Mouse (Mus musculus) natural killer cell, adult 2 months (primary cell): ENCODE results near the gene Irf1.

Source experiments
- DNase-seq, 2 experiments: peaks; one replicate each; pipeline ENCODE4 v3.0.0; 2022; ENCODE audit warnings: low spot score in 2 of 2

Irf1 gene

DNA sequence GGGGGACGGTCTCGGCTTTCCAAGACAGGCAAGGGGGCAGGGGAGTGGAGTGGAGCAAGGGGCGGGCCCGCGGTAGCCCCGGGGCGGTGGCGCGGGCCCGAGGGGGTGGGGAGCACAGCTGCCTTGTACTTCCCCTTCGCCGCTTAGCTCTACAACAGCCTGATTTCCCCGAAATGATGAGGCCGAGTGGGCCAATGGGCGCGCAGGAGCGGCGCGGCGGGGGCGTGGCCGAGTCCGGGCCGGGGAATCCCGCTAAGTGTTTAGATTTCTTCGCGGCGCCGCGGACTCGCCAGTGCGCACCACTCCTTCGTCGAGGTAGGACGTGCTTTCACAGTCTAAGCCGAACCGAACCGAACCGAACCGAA, at the start of gene Irf1:
TSS of gene Irf1 (plus strand) at position 255 of the 365 bp plus-strand sequence.
- DNase-seq, result peak; percentile 97 to 98

GRCm38 (mm10) chr11:53720715-53721114, 49.1 kb upstream of the Irf1 start, which contains the start of gene Il5:
TSS of gene Il5 (plus strand) at chr11:53720794.
- DNase-seq, result no peak

DNA sequence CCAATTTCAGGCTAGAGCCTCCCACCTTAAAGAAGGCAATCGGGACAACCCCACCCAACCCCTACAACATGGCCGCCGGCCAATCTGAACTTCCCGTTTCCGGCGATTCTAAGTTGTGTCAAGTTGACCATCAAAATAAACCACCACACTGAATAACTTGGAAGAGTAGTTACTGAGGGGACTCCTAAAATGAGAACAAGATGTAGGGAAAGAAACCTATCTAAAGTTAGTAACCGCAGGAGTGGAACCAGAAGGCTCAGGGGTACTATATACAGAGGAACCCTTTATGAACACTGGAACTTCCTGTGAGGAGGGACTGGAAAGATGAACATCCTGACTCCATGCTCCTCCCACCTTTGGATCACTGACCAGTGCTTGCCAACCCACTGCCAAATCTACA, 38.4 kb upstream of the Irf1 start:
- no peak for DNase-seq

GRCm38 (mm10) chr11:53732244-53732643, 37.6 kb upstream of the Irf1 start:
- no peak for DNase-seq

DNA sequence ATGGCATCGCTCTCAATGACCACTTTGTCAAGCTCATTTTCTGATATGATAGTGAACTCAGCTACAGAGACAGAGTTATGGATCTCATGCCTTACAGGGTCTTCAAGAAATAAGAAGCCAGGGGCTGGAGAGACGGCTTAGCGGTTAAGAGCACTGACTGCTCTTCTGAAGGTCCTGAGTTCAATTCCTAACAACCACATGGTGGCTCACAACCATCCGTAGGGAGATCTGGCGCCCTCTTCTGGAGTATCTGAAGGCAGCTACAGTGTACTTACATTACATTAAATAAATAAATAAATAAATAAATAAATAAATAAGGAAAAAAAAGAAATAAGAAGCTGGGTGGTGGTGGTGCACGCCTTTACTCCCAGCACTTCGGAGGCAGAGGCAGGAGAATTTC, 36.0 kb upstream of the Irf1 start:
- DNase-seq, result no peak

- DNase-seq, result no peak
Observed at GRCm38 (mm10) chr11:53734431-53734830, 35.4 kb upstream of the Irf1 start.

- DNase-seq, result no peak
Observed at GRCm38 (mm10) chr11:53734970-53735681, 34.7 kb upstream of the Irf1 start.

DNA sequence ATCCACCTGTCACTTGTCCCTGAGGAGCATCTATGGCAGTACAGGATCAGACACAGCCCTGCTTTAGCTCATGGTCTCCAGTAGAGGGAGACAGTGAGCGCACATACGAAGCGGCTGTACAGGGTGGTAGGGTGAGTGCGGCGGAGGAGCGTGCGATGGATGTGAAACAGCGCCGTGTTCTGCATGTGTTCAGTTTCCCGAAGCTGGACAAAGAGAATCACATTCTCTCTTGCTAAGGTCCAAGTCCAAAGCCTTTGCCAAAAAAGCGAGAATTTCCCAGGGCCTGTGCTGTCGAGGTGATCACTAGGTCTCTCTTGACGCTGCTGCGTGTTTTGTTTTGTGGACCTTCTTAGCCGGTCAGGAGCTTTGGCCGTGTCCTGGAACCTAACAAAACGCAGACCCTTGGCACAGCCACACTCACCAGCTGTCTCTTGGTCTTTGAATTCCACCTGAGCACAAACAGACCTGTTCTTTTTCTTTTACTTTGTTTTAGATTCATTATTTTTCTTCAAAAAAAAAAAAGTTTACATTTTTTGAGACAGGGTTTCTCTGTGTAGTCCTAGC, 34.0 kb upstream of the Irf1 start:
- peak; percentile 61 to 69 for DNase-seq

DNA sequence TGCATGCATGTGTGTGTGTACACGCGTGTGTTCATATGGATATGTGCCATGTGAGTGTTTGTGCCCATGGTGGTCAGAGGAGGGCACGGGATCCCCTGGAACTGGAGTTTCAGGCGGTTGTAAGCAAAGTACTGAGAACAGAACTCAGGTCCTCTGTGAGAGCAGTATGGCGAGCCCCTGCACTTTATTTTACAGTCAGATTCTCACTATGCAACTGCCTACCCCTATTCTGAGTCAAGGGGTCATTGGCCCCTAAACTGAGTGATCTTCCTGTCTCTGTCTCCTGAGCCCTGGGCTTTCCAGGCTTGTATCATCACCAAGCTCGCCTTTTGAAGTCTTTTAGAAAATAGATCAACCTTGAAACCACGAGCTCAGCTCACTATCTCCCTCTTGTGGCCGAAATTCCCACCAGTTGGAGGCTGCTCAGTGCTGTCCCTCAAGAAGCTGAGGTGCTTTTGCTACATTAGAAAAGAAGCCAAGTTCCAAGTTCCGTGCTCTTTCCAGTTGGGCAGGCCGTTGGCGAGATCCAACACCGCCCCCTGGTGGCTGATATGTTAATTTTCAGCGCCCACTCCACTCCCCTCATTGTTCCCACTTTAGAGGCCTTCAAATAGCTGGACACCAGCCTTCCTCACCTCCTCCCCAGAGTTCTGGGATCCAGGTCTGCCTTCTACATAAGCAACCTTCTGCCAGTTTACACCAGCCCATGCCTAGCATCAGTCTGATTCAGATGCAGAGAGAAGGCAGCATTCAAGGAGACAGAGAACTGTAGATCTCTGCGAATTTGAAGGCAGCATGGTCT, 32.8 kb upstream of the Irf1 start:
- DNase-seq, result peak; percentile 58 to 76

- peak; percentile 50 to 66 for DNase-seq
Observed at GRCm38 (mm10) chr11:53737573-53737946, 32.3 kb upstream of the Irf1 start.

DNA sequence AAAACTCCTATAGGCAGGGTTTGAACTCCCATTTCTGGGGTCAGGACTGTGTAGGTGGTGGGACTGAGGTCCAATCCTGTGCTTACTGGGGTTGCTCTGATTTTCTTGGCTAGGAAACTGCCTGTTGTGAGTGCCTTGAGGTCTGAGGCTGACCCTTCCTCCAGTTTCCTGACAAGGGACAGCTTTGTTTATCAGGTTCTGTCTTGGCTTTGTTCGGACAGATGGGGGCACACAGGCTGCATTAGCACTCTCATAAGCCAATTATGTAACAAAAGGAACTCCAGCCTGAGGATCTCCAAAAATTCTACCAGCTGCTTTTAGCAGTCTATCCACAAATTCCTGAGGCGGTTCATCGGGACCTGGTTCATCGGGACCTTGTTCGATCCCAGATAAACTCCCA, 27.5 kb upstream of the Irf1 start:
- DNase-seq, result no peak

GRCm38 (mm10) chr11:53745260-53745659, 24.6 kb upstream of the Irf1 start:
- no peak for DNase-seq

GRCm38 (mm10) chr11:53747985-53748384, 21.8 kb upstream of the Irf1 start:
- no peak for DNase-seq

DNA sequence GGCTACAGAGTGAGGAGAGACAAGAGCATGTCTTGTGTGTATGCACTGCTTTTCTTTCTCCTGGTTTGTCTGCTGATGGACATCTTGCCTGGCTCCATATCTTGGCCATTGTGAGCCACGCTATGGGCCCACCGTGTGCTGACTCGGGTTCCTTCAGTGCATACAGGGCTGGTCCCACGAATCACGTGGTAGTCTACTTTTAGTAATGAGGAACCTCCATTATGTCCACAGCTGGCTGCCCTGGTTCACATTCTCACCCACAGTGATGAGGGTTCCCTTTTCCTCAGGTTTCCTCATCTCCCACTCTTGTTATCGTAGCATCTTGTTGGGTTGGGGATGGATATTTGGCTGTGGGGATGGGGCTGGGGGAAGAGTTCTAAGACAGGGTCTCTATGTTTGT, 21.2 kb upstream of the Irf1 start:
- DNase-seq, result no peak

DNA sequence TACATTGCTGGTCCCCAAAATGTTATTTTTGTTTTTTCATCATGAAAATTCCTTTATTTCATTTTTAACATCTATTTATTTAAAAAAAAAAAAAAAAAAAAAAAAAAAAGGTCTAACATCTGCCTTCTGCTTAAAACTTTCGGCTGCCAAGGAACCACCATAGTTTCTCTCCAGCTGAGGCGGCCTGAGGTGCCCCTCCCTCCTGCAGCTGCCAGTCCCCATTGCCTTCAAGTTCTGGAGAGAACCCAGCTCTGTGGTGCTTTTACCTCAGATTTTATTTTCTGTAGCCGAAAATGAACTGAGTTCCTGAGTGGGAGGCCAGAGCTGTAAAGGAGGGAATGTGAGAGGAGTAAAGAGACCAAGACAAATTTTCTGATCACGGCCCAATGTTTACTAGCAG, 20.5 kb upstream of the Irf1 start:
- DNase-seq, result no peak

GRCm38 (mm10) chr11:53749716-53750352, 20.0 kb upstream of the Irf1 start:
- DNase-seq, result no peak

DNA sequence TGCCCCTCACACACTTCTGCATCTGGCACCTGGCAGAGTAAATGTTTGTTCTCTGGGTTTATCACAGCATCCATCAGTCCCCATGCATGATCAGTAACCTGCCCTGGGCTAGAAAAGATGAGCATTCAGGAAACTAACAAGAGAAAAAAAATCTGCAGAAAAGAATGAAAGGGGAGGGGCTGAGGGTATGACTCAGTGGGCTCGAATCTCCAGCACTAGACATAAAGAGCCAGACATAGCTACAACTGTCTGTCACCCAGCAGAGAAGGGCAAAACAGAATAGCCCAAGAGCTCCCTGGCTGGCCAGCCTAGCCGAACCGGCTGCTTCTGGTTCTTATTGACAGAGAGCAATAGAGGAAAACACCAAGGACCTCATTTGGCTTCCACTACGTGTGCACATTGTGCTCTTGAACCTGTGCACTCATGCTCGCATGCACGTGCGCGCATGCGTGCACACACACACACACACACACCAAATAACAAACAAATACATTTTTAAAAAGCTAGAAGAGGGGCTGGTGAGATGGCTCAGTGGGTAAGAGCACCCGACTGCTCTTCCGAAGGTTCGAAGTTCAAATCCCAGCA, 14.7 kb upstream of the Irf1 start:
- no peak for DNase-seq

DNA sequence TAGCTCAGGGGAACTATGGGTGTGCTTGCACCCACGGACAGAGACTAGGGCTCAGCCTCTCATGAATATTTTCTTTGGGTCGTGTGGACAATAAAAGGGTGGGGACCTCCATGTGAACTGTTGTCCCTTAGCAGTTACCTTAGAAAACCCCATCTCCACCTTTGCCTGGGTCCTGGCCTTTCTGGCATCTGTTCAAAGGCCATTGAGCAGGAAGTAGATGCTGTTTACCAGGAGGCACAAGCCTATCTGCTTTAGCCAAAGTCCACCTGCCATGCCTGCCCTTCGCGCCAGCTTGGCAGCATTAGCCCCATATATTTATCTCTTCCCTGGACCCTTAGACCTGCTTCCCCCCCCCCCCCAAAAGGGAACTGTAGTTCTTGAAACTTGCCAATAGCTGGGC, 12.2 kb upstream of the Irf1 start:
- DNase-seq, result no peak

DNA sequence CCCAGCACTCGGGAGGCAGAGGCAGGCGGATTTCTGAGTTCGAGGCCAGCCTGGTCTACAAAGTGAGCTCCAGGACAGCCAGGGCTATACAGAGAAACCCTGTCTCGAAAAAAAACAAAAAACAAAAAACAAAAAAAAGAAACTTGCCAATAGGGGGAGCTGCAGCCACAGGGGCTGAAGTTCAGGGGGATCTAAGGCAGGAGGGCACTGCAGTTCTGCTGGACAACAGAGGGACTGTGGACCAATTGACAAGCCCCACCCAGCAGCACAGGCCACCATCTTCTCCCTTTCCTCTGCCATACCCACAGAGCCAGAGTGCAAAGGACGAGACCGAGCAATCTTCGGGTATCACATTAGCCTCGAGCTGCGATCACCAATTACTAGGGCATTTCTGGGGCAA, 11.8 kb upstream of the Irf1 start:
- peak; percentile 49 to 57 for DNase-seq

DNA sequence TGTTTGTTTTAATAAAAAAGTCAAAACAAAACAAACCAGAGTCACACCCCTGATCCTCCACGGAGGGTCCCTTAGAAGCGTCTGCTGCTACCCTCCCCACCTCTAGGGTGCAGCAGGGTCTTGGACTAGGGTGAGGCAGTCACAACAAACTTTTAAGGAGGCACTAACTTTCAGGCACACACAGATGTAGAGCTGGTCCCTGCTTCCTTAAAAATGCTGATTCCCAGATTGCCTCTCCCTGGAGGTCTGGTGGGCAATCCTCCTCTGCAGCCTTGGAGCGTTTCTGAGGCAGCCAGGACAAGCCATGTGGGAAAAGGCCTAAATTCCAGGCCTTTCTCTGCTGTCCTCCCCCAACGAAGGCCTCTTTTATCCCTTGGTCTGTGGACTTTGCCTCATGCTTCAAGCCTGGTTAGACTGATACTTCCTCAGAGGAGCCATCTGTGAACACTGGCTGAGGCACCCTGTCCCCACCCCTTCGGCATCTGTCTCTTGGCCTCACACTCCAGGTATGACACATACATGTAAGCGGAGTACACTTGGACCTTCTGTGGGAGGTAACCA, 10.9 kb upstream of the Irf1 start:
- no peak for DNase-seq

GRCm38 (mm10) chr11:53759545-53760406, 10.0 kb upstream of the Irf1 start:
- no peak for DNase-seq
